Mouse (Mus musculus): ENCODE measurements at regions not wholly inside any gene's neighbourhood (a gene's known extent, or its start where the extent isn't known, plus 50 kb on each side); places are given as distances from the start of the nearest gene placed in this dataset.

- DNase-seq, result no peak
Measured at GRCm38 (mm10) chr16:24139109-24139508, 150.5 kb upstream of the Bcl6 start.

GRCm38 (mm10) chr16:24137266-24138033 lies 148.8 kb upstream of the Bcl6 start:
- no peak for DNase-seq

DNA sequence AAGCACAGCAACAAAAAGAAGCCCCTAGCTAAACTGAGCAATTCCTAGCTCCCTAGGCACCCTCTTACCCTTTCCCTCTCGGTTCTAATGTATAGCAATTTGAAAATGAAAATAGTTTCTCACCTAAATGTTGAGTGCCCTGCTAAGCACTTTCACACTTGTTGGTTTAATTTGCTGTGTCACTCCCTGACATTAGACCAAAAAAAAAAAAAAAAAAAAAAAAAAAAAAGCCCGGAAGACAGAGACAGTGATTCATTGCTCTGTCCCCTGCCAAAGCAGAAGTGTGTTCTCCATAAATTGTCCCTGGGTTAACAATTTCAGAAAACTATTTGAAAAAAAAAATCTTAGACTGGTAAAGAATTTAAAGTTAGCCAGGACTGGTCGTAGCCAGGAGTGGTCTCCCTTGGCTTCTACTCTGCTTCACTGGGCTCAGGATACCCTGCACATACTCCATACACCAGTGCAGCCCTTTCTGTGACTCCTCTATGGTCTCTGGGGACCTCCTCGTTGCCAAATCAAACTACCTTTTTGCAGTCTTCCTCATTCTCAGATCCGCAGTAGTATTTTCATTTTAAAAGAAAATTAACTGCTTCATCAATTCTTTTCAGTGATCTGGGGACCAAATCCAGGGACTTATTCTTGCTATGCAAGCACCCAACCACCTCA lies 148.0 kb upstream of the Bcl6 start:
- no peak for DNase-seq

- DNase-seq, result no peak
Measured at GRCm38 (mm10) chr16:24135841-24136240, 147.2 kb upstream of the Bcl6 start.

DNA sequence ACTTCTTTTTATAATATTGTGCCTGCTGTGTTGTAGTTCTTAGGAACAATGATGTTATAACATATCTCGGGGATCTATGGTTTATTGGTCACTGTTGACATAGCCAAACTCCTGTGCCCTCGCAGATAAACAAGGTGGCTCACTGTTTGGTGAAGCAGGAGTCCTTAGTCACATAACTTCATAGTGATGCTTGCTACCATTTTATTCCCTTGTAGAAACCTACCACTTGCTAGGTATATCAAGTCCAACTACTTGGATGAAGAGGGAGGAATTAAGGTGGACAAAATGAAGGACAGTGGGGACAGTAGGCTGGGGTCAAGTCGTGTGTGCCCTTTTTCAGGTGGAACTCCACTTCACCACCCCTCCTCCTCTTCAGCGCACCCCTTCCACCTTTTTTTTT lies 146.7 kb upstream of the Bcl6 start:
- no peak for DNase-seq

- no peak for DNase-seq
Measured at GRCm38 (mm10) chr16:24134486-24135050, 145.9 kb upstream of the Bcl6 start.

DNA sequence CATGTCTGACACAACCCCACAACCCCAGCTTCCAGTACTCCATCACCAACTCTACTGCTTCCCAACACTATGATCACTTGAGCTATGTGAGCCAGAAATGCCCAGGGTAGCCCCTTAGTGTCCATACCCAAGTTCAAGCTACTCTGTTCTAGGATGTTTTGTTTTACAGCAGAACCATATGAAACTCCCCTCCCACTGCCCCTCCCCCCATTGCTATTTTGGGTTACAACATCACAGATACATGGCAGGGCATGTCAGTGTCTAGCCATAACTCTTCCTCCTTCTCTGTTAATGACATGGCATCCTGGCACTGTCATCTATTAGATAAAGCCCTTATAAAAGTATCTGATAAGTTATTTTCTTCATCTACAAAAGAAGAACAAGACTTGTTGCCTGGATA lies 142.0 kb upstream of the Bcl6 start:
- DNase-seq, result no peak

DNA sequence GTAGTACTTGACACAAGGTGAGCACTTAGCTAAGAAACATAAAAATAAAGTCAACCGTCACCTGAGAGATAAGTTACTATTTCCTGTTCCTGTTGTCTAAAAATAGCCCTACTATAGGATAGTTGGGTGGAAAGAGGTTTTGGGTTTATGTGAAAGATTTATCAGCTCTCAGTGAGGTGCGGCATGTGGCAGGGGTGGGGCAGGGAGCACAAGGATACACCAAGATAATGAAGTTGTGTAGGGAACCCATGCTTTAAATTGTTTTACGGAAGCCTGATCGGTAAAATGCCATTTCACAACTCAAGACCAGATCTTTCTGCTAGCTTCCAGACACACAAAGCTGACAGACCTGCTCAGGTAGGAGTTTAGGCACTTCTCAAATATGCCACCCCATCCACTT lies 141.0 kb upstream of the Bcl6 start:
- DNase-seq, result no peak

DNA sequence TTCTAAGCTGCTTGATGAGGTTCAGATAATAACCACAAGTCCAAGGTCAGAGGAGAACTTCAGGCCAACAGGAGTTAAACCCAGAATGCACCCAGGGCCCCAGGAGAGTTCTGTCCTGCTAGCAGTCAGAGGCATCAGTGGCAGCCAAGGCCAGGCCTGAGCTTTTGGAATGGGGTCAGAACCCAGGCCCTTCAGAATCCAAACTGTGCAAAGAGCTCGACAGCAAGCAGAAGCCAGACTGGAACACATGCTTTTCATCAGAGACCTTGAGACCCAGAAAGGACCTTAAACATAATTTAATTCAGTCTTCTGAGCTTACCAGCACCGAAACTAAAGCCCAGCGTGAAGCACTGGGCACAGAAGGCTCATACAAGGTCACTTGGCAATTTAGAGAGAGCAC lies 139.9 kb upstream of the Bcl6 start:
- no peak for DNase-seq

GRCm38 (mm10) chr16:24124766-24125165 lies 136.1 kb upstream of the Bcl6 start:
- DNase-seq, result no peak

- no peak for DNase-seq
Measured at GRCm38 (mm10) chr16:24124083-24124482, 135.4 kb upstream of the Bcl6 start.

GRCm38 (mm10) chr16:24121633-24122032 lies 133.0 kb upstream of the Bcl6 start:
- DNase-seq, result no peak

- DNase-seq, result peak; percentile 84 to 85
Measured at GRCm38 (mm10) chr16:24120836-24121235, 132.2 kb upstream of the Bcl6 start.

GRCm38 (mm10) chr16:24118487-24118886 lies 129.8 kb upstream of the Bcl6 start:
- no peak for DNase-seq

GRCm38 (mm10) chr16:24102854-24103690 lies 114.4 kb upstream of the Bcl6 start:
- DNase-seq, result peak; percentile 12 to 14

- no peak for DNase-seq
Measured at GRCm38 (mm10) chr16:24097596-24097995, 108.9 kb upstream of the Bcl6 start.

DNA sequence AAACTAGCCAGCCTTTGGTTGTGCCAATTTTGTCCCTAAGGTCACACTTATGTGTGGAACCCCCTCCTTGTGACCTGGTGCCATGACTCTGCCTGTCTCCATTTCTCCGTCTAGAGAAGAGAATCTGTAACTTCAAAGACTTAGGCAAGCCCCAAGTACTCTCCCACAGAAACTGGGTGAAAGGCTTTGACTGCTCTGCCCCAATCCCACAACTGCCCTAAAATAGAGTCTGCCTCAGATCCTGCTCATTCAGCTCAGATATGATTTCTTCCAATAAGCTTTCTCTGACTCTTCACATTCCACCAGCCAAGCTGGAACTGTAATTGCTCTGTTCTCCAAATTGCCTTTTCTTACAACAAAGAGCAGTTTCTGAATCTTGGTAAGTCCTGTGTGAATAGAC lies 107.4 kb upstream of the Bcl6 start:
- DNase-seq, result no peak

- DNase-seq, result no peak
Measured at GRCm38 (mm10) chr16:24095630-24096029, 107.0 kb upstream of the Bcl6 start.

GRCm38 (mm10) chr16:24094566-24094965 lies 105.9 kb upstream of the Bcl6 start:
- no peak for DNase-seq

GRCm38 (mm10) chr16:24093624-24094023 lies 105.0 kb upstream of the Bcl6 start:
- no peak for DNase-seq

- no peak for DNase-seq
Measured at GRCm38 (mm10) chr16:24092616-24093525, 104.2 kb upstream of the Bcl6 start.

DNA sequence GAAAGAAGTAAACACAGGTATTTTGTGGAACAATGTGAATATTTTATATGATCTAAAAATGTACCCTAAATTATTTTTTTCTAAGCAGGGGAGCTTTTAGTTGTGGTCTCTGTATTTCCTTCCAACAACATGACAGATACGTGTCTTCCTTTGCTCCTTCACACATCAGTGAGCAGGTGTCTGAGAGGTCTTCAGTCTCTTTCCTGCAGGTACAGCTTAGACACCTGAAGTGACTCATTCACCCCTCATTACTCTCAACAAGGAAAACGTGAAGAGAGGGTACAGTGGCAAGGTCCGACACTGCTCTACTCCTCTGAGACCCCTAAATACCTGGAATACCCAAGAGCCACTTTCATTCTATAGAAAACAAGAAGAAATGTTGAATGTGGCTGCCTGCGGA lies 103.5 kb upstream of the Bcl6 start:
- no peak for DNase-seq
